Mouse (Mus musculus): Measurements from ENCODE around the gene Gm44. TPM values are rescaled to one million over a fixed set of nuclear protein-coding genes. Genes with fewer than 3 reads are reported as not detected.
"Not testable (repeated sequence)": the region's sequence is repeated elsewhere in the genome, so short reads cannot be mapped to it uniquely, and the experiment has no call there.

Gene Gm44
- not detected in 2 replicates for total RNA-seq (2017)

- no peak for ATAC-seq (replicated peaks in 1 of 2; ENCODE audit: insufficient read depth in 1 of 2, low FRiP score in 2 of 2, low TSS enrichment in 1 of 2, low read depth in 1 of 2, poor library complexity in 2 of 2, severe bottlenecking in 2 of 2)
These were observed at the start of gene Gm44 for GRCm38 (mm10) chrX:90891842-90892241. Gm44 (plus strand) TSS chrX:90892142.

GRCm38 (mm10) chrX:90927989-90928388 lies 36.0 kb downstream of the Gm44 start:
- no peak for ATAC-seq (replicated peaks in 1 of 2; ENCODE audit: insufficient read depth in 1 of 2, low FRiP score in 2 of 2, low TSS enrichment in 1 of 2, low read depth in 1 of 2, poor library complexity in 2 of 2, severe bottlenecking in 2 of 2)

- ATAC-seq (replicated peaks in 1 of 2; ENCODE audit: insufficient read depth in 1 of 2, low FRiP score in 2 of 2, low TSS enrichment in 1 of 2, low read depth in 1 of 2, poor library complexity in 2 of 2, severe bottlenecking in 2 of 2) = not testable (repeated sequence)
These were observed 46.3 kb downstream of the Gm44 start for GRCm38 (mm10) chrX:90938211-90938610.

Data from hematopoietic stem cell, adult 5-6 weeks (primary cell).